Mouse (Mus musculus) forebrain, embryonic 16.5 days (tissue): ENCODE measurements around the gene Brsk1. TPM values are rescaled to one million over a fixed set of nuclear protein-coding genes. Genes with fewer than 3 reads are reported as not detected.

Experiments
- ATAC-seq: fragments of 200-750 bp; cut with Nextera tagmentation; 2 replicates; pipeline ENCODE4 v1.8.0; 2017; ENCODE audit warnings: mild to moderate bottlenecking, moderate library complexity
- H3K27ac ChIP-seq: fragments of 300-500 bp; sonication (generic); 2 replicates; pipeline ENCODE4 v1.5.1; 2014; ENCODE audit warnings: low read length, control low read depth
- H3K27me3 ChIP-seq: fragments of 300-500 bp; sonication (generic); replicated peaks from 2 replicates; pipeline ENCODE4 v1.6.1; 2014; ENCODE audit warnings: low read length; ENCODE audit not compliant: control insufficient read depth, insufficient read depth
- H3K36me3 ChIP-seq: fragments of 300-500 bp; sonication (generic); 2 replicates; pipeline ENCODE4 v1.6.1; 2014; ENCODE audit not compliant: control insufficient read depth, insufficient read depth
- H3K4me1 ChIP-seq: fragments of 300-500 bp; sonication (generic); replicated peaks from 2 replicates; pipeline ENCODE4 v1.6.1; 2014; ENCODE audit warnings: low read length; ENCODE audit not compliant: control insufficient read depth, insufficient read depth
- H3K4me2 ChIP-seq: fragments of 300-500 bp; sonication (generic); 2 replicates; pipeline ENCODE4 v1.6.1; 2014; ENCODE audit warnings: mild to moderate bottlenecking, low read length, control low read depth
- H3K4me3 ChIP-seq: fragments of 300-500 bp; sonication (generic); replicated peaks from 2 replicates; pipeline ENCODE4 v1.5.1; 2014; ENCODE audit warnings: mild to moderate bottlenecking, low read length, control low read depth
- H3K9ac ChIP-seq: fragments of 300-500 bp; sonication (generic); replicated peaks from 2 replicates; pipeline ENCODE4 v1.6.1; 2014; ENCODE audit warnings: low read depth, low read length, control low read depth
- H3K9me3 ChIP-seq: fragments of 300-500 bp; sonication (generic); 2 replicates; pipeline ENCODE4 v1.6.1; 2016; ENCODE audit warnings: low read length; ENCODE audit not compliant: control insufficient read depth
- WGBS: fragments of 180-500 bp; shearing (Covaris S2); extraction: QIAGEN DNeasy Blood & Tissue Kit; methylation state at CpG from one replicate; pipeline ENCODE4 v1.1.7; 2014; 5-methylcytosine and 5-hydroxymethylcytosine counted together
- polyA plus RNA-seq: library from polyadenylated mRNA; unstranded; fragments of >200 nt; fragmentation: Nextera tagmentation; extraction: Ambion mirVana; gene quantifications from 2 replicates; pipeline ENCODE4 v1.2.1, GENCODE M21; 2015

Gene Brsk1
- polyA plus RNA-seq, 1 experiment from 2014 or later, result 7.9 TPM

DNA sequence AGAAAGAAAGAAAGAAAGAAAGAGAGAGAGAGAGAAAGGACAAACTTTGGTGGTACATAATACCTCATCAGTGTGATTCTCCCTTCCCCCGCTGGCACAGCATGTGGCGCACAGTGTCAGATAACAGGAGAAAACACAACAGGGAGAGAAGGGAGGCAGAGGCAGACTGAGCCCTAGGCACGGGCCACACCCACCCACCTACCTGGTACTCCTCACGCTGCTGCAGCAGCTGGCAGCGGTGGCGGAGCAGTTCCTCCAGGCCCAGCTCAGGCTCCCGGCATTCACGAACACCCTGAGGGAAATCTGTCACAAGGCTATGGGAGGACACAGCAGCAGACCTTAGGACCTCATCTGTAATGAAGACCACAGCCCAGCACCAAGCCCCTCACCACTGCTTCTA, 27.2 kb upstream of the Brsk1 start:
- H3K4me1 ChIP-seq, result peaks cover 12% of the 10 kb centered on the region
- WGBS, result 80% methylated on average over 8 of the region's 8 CpGs
- H3K4me2 ChIP-seq, result no peak overlapping the region
- H3K4me3 ChIP-seq, result no peak overlapping the region
- H3K27ac ChIP-seq, result no peak overlapping the region
- H3K9ac ChIP-seq, result no peak overlapping the region
- H3K27me3 ChIP-seq, result no peaks in the 10 kb centered on the region
- no peak for ATAC-seq
- H3K36me3 ChIP-seq, result peaks cover 8% of the 10 kb centered on the region
- no peaks in the 10 kb centered on the region for H3K9me3 ChIP-seq

DNA sequence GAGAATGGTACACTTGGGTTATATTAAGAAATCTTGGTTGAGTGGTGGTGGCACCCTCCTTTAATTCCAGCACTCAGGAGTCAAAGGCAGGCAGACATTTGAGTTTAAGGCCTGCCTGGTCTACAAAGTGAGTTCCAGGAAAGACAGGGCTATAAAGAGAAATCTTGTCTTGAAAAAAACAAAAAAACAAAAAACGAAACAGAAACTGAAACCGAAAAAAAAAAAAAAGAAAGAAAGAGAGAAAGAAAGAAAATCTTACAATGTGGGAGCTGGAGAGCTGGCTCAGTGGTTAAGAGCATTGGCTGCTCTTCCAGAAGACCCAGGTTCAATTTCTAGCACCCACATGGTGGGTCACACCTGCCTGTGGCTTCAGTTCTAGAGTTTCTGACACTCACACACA, 26.7 kb upstream of the Brsk1 start:
- Histone ChIP-seq H3K27ac (no peak overlapping the region), H3K4me3 (no peak overlapping the region), H3K9ac (no peak overlapping the region), H3K4me2 (no peak overlapping the region), H3K9me3 (no peaks in the 10 kb centered on the region), H3K36me3 (peaks cover 11% of the 10 kb centered on the region), H3K27me3 (no peaks in the 10 kb centered on the region), H3K4me1 (peaks cover 12% of the 10 kb centered on the region)
- no peak for ATAC-seq
- WGBS, result 94% methylated on average over 2 of the region's 2 CpGs

DNA sequence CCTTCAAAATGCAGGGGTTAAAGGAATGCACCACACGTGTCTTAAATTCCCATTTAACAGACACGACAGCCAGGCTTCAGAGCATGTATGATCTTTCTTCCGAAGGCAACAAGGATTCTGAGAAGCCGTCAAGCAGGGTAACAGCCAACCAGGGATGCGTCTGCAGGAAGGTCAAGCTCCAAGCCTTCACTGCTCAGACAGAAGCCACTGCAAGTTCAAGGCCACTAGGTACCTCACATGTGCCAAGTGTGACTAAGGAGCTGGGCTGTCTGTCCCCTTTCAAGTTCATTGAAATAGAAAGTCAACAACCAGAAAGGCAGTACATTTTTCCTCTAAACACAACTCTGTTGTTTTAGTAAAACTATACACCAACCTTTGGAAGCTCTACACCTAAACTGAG, 23.5 kb upstream of the Brsk1 start:
- Histone ChIP-seq H3K4me2 (no peak overlapping the region), H3K27me3 (no peaks in the 10 kb centered on the region), H3K27ac (no peak overlapping the region), H3K9me3 (no peaks in the 10 kb centered on the region), H3K36me3 (peaks cover 18% of the 10 kb centered on the region), H3K9ac (no peak overlapping the region), H3K4me1 (no peaks in the 10 kb centered on the region), H3K4me3 (no peak overlapping the region)
- ATAC-seq, result no peak
- 97% methylated on average over 5 of the region's 5 CpGs for WGBS

DNA sequence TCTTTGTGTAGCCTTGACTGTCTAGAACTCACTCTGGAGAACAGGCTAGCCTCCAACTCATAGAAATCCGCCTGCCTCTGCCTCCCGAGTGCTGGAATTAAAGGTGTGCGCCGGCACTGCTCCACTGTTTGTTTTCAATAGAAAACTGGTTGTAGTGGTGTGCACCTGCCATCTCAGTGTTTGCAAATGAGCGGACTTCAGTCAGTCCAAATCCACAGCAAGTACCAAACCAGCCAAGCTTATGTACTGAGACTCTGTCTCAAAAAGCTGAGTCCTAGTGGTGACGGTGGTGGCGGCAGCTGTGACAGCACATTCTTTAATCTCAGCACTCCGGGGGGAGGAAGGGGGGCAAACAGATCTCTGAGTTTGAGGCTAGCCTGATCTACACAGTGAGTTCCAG, 21.9 kb upstream of the Brsk1 start:
- no peak for ATAC-seq
- Histone ChIP-seq H3K4me2 (no peak overlapping the region), H3K4me3 (no peak overlapping the region), H3K4me1 (no peaks in the 10 kb centered on the region), H3K9me3 (no peaks in the 10 kb centered on the region), H3K36me3 (peaks cover 18% of the 10 kb centered on the region), H3K27me3 (no peaks in the 10 kb centered on the region), H3K9ac (no peak overlapping the region), H3K27ac (no peak overlapping the region)
- WGBS, result 91% methylated on average over 8 of the region's 8 CpGs

DNA sequence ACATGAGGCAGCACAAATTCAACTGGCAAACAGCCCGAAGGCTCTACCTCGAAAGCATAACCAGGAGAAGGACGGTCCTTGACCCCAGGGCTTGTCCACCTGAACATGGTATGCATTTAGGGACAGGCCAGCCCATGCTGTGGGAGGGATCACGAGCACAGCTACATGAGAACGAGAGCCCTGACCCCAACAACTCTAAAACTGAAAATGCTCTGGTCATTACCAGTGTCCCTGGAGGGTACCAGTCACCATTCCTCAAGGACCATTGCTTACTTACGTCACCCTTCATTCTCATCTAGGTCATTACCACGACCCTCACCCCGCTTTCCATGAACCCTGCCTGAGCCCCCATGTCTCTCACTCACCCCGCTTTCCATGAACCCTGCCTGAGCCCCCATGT, 21.2 kb upstream of the Brsk1 start:
- H3K27me3 ChIP-seq, result no peaks in the 10 kb centered on the region
- WGBS, result 97% methylated on average over 9 of the region's 9 CpGs
- H3K4me2 ChIP-seq, result no peak overlapping the region
- H3K4me1 ChIP-seq, result no peaks in the 10 kb centered on the region
- peaks cover 18% of the 10 kb centered on the region for H3K36me3 ChIP-seq
- no peak overlapping the region for H3K9ac ChIP-seq
- H3K9me3 ChIP-seq, result no peaks in the 10 kb centered on the region
- no peak overlapping the region for H3K4me3 ChIP-seq
- no peak for ATAC-seq
- H3K27ac ChIP-seq, result no peak overlapping the region

DNA sequence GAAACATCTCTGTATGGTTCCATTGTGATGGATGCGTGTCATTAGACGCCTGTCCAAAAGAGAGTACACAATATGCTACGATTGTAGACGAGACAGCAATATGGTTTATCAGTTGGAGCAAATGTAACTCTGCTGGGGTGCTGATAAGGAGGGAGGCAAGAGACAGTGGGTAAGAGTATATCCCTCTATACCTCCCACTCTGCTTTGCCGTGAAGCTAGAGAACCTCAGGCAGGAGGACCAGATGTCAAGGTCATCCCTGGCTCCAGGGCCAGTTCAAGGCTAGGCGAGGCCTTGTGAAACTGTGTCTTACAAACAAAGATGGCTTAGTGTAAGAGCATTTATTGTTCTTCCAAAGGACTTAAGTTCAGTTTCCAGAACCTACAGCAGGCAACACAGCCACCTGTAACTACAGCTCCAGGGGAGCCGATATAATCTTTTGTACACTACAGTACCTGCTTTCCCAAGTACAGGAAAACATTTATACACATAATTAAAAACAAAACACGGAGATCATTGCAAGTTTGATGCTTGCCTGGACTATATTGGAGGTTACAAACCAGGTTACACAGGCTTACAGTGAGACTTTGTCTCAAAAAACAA, 19.6 kb upstream of the Brsk1 start:
- no peak overlapping the region for H3K27ac ChIP-seq
- 94% methylated on average over 8 of the region's 8 CpGs for WGBS
- peaks cover 24% of the 10 kb centered on the region for H3K36me3 ChIP-seq
- no peaks in the 10 kb centered on the region for H3K27me3 ChIP-seq
- no peak for ATAC-seq
- no peaks in the 10 kb centered on the region for H3K4me1 ChIP-seq
- no peak overlapping the region for H3K4me2 ChIP-seq
- H3K9ac ChIP-seq, result no peak overlapping the region
- H3K9me3 ChIP-seq, result no peaks in the 10 kb centered on the region
- H3K4me3 ChIP-seq, result no peak overlapping the region

DNA sequence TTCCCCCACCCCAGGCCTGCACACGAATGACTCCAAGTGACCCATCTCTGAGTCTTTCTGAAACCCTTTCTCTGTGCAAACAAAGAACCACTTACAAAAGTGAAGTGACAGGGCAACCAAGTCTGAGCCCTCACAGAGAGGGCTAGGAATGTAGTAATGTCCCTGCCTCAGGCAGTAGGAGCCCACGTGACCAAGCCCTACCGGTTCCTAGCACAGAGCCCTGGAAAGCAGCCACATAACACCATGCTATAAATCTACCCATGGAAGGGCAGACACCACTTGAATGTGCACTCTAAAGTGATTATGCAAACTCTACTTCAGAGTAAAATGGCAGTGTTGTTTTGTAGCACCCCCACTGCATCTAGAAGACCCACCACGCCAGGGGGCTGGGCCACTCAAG, 18.4 kb upstream of the Brsk1 start:
- Histone ChIP-seq H3K9ac (no peak overlapping the region), H3K4me3 (no peak overlapping the region), H3K27me3 (no peaks in the 10 kb centered on the region), H3K4me2 (no peak overlapping the region), H3K9me3 (no peaks in the 10 kb centered on the region), H3K4me1 (no peaks in the 10 kb centered on the region), H3K36me3 (peaks cover 16% of the 10 kb centered on the region), H3K27ac (no peak overlapping the region)
- no peak for ATAC-seq
- WGBS, result 72% methylated on average over 4 of the region's 4 CpGs

DNA sequence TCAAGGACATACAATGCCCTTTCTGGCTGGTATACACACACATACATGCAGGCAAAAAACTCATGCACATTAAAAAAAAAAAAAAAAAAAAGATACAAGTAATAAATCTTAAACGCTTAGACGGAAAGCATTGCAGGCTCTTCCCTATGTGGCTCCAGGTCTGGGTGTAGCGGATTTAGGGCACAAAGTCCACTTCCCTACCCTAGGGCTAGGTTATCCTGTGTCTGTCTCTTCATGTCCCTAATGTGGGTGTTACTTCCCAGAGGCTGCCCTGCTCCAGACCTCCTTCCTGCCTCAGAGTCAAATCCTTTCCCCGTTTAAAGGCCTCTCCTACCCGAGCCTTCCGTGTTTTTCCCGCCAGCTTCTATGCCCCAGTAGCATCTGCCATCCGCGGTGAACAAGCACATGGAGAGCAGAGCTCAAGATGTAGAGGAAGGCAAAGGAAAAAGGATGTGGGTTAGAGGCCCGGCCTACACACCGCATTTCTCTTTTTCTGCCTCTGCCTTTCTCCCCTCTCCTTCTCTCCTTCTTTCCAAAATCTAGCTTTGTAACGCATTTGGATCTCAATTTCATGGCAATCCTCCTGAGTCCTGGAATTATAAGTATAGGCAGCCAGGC, 16.2 kb upstream of the Brsk1 start:
- no peaks in the 10 kb centered on the region for H3K9me3 ChIP-seq
- H3K36me3 ChIP-seq, result peaks cover 15% of the 10 kb centered on the region
- H3K4me3 ChIP-seq, result no peak overlapping the region
- H3K9ac ChIP-seq, result no peak overlapping the region
- H3K27ac ChIP-seq, result no peak overlapping the region
- no peaks in the 10 kb centered on the region for H3K27me3 ChIP-seq
- H3K4me2 ChIP-seq, result no peak overlapping the region
- WGBS, result 92% methylated on average over 12 of the region's 12 CpGs
- no peaks in the 10 kb centered on the region for H3K4me1 ChIP-seq
- no peak for ATAC-seq

DNA sequence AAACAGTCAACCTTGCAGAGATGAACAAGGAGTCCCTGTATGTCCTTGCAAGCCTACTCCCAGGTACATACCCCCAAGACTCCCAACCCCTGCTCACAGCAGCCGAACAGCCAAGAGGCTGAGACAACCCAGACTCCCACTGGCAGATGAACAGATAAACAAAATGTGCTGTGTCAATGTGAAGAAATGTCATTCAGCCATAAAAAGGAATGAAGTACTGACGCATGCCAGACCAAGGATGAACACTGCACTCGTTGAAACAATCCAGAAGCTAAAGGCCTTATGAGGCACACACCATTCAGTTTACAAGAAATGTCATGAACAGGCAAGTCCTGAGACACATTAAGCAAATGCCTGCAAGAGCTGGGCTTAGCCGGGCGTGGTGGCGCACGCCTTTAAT, 15.2 kb upstream of the Brsk1 start:
- Histone ChIP-seq H3K9me3 (no peaks in the 10 kb centered on the region), H3K36me3 (peaks cover 15% of the 10 kb centered on the region), H3K4me3 (no peak overlapping the region), H3K9ac (no peak overlapping the region), H3K4me2 (no peak overlapping the region), H3K4me1 (no peaks in the 10 kb centered on the region), H3K27me3 (no peaks in the 10 kb centered on the region), H3K27ac (no peak overlapping the region)
- 94% methylated on average over 7 of the region's 7 CpGs for WGBS
- no peak for ATAC-seq

DNA sequence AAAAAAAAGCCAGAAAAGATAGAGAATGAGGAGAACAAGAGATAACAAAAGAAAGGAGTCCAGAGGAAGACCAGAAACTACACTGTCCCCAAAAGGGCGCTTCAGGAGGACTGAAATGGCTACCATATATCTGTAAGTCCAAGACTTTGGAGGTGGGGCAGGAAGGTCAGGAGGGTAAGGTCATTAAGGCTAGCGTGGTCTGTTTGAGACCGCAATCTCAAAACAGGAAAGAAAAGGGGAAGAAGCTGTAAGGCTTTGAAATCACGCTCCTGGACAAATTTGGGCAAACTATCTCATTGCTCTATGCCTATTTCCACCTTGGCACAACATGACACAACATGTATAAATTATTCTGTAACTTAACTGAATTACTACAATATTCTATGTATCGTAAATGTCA, 7.1 kb upstream of the Brsk1 start:
- no peaks in the 10 kb centered on the region for H3K9me3 ChIP-seq
- H3K36me3 ChIP-seq, result peaks cover 12% of the 10 kb centered on the region
- ATAC-seq, result no peak
- 94% methylated on average over 5 of the region's 5 CpGs for WGBS
- no peak overlapping the region for H3K27ac ChIP-seq
- no peak overlapping the region for H3K4me3 ChIP-seq
- peaks cover 10% of the 10 kb centered on the region for H3K4me1 ChIP-seq
- no peaks in the 10 kb centered on the region for H3K27me3 ChIP-seq
- no peak overlapping the region for H3K9ac ChIP-seq
- H3K4me2 ChIP-seq, result no peak overlapping the region
